Comparison of ENCODE assay signal across 8 mouse cellular contexts in genomic region chr2:167659177-167659846, GRCm38 (mm10). TPM values are rescaled to one million over a fixed set of nuclear protein-coding genes. Genes with fewer than 3 reads are reported as not detected.
DNase-seq lines count a peak whose midpoint lies in the region; ATAC-seq lines count a peak whose summit lies in the region.

No protein-coding gene starts in this region.

- H3K36me3 ChIP-seq in midbrain, embryonic 10.5 days, result peaks cover 17% of the 10 kb centered on the region
- H3K36me3 ChIP-seq in midbrain, embryonic 11.5 days (ENCODE audit: control insufficient read depth, insufficient read depth, low read length), result no peaks in the 10 kb centered on the region; the same call in 1 of the 2 replicates
- H3K36me3 ChIP-seq in liver, embryonic 12.5 days, result peaks cover 17% of the 10 kb centered on the region
- H3K36me3 ChIP-seq in stomach, embryonic 16.5 days (ENCODE audit: control insufficient read depth, insufficient read depth, low read length), result 0 out of 2 replicates have a peak, but pooled peaks cover 2% of the 10 kb centered on the region

- peaks cover 17% of the 10 kb centered on the region for H3K27me3 ChIP-seq in midbrain, embryonic 10.5 days (ENCODE audit: low read depth, poor library complexity, severe bottlenecking)
- H3K27me3 ChIP-seq in midbrain, embryonic 11.5 days (ENCODE audit: control insufficient read depth, insufficient read depth, low read length), result peaks cover 7% of the 10 kb centered on the region
- H3K27me3 ChIP-seq in liver, embryonic 12.5 days (replicated peaks), result peaks cover 8% of the 10 kb centered on the region
- H3K27me3 ChIP-seq in stomach, embryonic 16.5 days (ENCODE audit: control insufficient read depth, insufficient read depth, low read length), result no peaks in the 10 kb centered on the region

- H3K4me1 ChIP-seq in midbrain, embryonic 10.5 days, result peaks cover 41% of the 10 kb centered on the region
- H3K4me1 ChIP-seq in midbrain, embryonic 11.5 days (ENCODE audit: control insufficient read depth, insufficient read depth, low read length), result peaks cover 16% of the 10 kb centered on the region
- H3K4me1 ChIP-seq in liver, embryonic 12.5 days, result peaks cover 61% of the 10 kb centered on the region
- peaks cover 45% of the 10 kb centered on the region for H3K4me1 ChIP-seq in stomach, embryonic 16.5 days (ENCODE audit: control insufficient read depth, insufficient read depth, low read length)

- peak overlapping the region; percentile 85 for H3K4me3 ChIP-seq in midbrain, embryonic 10.5 days
- no peak overlapping the region for H3K4me3 ChIP-seq in midbrain, embryonic 11.5 days (ENCODE audit: low read depth, low read length)
- peak overlapping the region; percentile 83 for H3K4me3 ChIP-seq in liver, embryonic 12.5 days
- H3K4me3 ChIP-seq in stomach, embryonic 16.5 days (replicated peaks; ENCODE audit: low read length), result peak overlapping the region; percentile 87

- no peak overlapping the region for H3K27ac ChIP-seq in midbrain, embryonic 10.5 days (replicated peaks)
- H3K27ac ChIP-seq in midbrain, embryonic 11.5 days (ENCODE audit: low read depth, low read length), result no peak overlapping the region
- H3K27ac ChIP-seq in liver, embryonic 12.5 days, result peak overlapping the region; percentile 11; the same call in 1 of the 2 replicates
- H3K27ac ChIP-seq in stomach, embryonic 16.5 days (ENCODE audit: low read length), result peak overlapping the region; percentile 91

- WGBS in midbrain, embryonic 10.5 days, result 78% methylated on average over 10 of the region's 10 CpGs
- WGBS in midbrain, embryonic 11.5 days, result 84% methylated on average over 10 of the region's 10 CpGs
- 66% methylated on average over 10 of the region's 10 CpGs for WGBS in liver, embryonic 12.5 days (ENCODE audit: insufficient replicate concordance)
- 57% methylated on average over 10 of the region's 10 CpGs for WGBS in stomach, embryonic 16.5 days

- intact Hi-C loops in left cerebral cortex, postnatal 25 days (cut with DNase I), result no loop called here

- no peaks in the 10 kb centered on the region for H3K9me3 ChIP-seq in midbrain, embryonic 10.5 days (replicated peaks)
- H3K9me3 ChIP-seq in midbrain, embryonic 11.5 days (ENCODE audit: control insufficient read depth, low read length), result no peaks in the 10 kb centered on the region
- H3K9me3 ChIP-seq in liver, embryonic 12.5 days (replicated peaks), result no peaks in the 10 kb centered on the region
- H3K9me3 ChIP-seq in stomach, embryonic 16.5 days (replicated peaks; ENCODE audit: control insufficient read depth, low read length), result no peaks in the 10 kb centered on the region

- no peak for ATAC-seq in midbrain, embryonic 11.5 days (ENCODE audit: low FRiP score)
- ATAC-seq in liver, embryonic 12.5 days, result no peak
- ATAC-seq in stomach, embryonic 16.5 days (ENCODE audit: insufficient read depth, low FRiP score), result no peak

- no peak overlapping the region for H3K9ac ChIP-seq in midbrain, embryonic 11.5 days (ENCODE audit: low read length)
- H3K9ac ChIP-seq in liver, embryonic 12.5 days, result peak overlapping the region; percentile 24; the same call in 1 of the 2 replicates
- peak overlapping the region; percentile 91 for H3K9ac ChIP-seq in stomach, embryonic 16.5 days (ENCODE audit: low read length)

- DNase-seq in embryo, embryonic 10 days (ENCODE audit: low spot score), result peak; percentile 46
- no peak for DNase-seq in embryo, embryonic 10.5 days (ENCODE audit: low spot score)
- no peak for DNase-seq in midbrain, embryonic 10.5 days (ENCODE audit: low spot score)
- DNase-seq in midbrain, embryonic 11.5 days (ENCODE audit: low spot score, missing footprints), result no peak
- no peak for DNase-seq in retina, embryonic 14.5 days (ENCODE audit: low spot score)
- no peak for DNase-seq in left cerebral cortex, postnatal 25 days (ENCODE audit: low spot score in 2 of 2)

- H3K4me2 ChIP-seq in midbrain, embryonic 11.5 days, result no peak overlapping the region
- H3K4me2 ChIP-seq in liver, embryonic 12.5 days, result peak overlapping the region; percentile 88
- H3K4me2 ChIP-seq in stomach, embryonic 16.5 days (ENCODE audit: low read depth, low read length), result peak overlapping the region; percentile 84

RNA-seq across cellular contexts. Expression of gene Gm20431, which starts 2.0 kb away (rescaled TPM):
- 2.4 and 3.6 TPM in 2 replicates for polyA plus RNA-seq in midbrain, embryonic 10.5 days (2016; fragmentation: Nextera tagmentation; extraction: Ambion mirVana)
- polyA plus RNA-seq in midbrain, embryonic 11.5 days (2014; fragmentation: Nextera tagmentation; extraction: Ambion mirVana), result 5.8 and 5.9 TPM in 2 replicates
- 1.8 and 4.8 TPM in 2 replicates for polyA plus RNA-seq in liver, embryonic 12.5 days (2016; fragmentation: Nextera tagmentation; extraction: Ambion mirVana)
- 9.2 TPM in 1 of 2 replicates, not detected in the other for polyA plus RNA-seq in stomach, embryonic 16.5 days (2015; fragmentation: Nextera tagmentation; extraction: Ambion mirVana)
- 10 to 100 TPM; 43.9 to 47.8 TPM for total RNA-seq in left cerebral cortex, postnatal 25 days (2021)

RNA-seq across cellular contexts. Expression of gene Ube2v1, which starts 27.4 kb away (rescaled TPM):
- polyA plus RNA-seq in midbrain, embryonic 10.5 days (2016; fragmentation: Nextera tagmentation; extraction: Ambion mirVana), result 410 and 413 TPM in 2 replicates
- polyA plus RNA-seq in midbrain, embryonic 11.5 days (2014; fragmentation: Nextera tagmentation; extraction: Ambion mirVana), result 252 and 273 TPM in 2 replicates
- 256 and 259 TPM in 2 replicates for polyA plus RNA-seq in liver, embryonic 12.5 days (2016; fragmentation: Nextera tagmentation; extraction: Ambion mirVana)
- polyA plus RNA-seq in stomach, embryonic 16.5 days (2015; fragmentation: Nextera tagmentation; extraction: Ambion mirVana), result 267 and 298 TPM in 2 replicates
- total RNA-seq in left cerebral cortex, postnatal 25 days (2021), result 100 to 1,000 TPM; 254 to 264 TPM

RNA-seq across cellular contexts. Expression of gene Cebpb, which starts 29.4 kb away (rescaled TPM):
- polyA plus RNA-seq in midbrain, embryonic 10.5 days (2016; fragmentation: Nextera tagmentation; extraction: Ambion mirVana), result 0.30 and 0.48 TPM in 2 replicates
- polyA plus RNA-seq in midbrain, embryonic 11.5 days (2014; fragmentation: Nextera tagmentation; extraction: Ambion mirVana), result 2.3 and 2.5 TPM in 2 replicates
- 21.8 and 23.4 TPM in 2 replicates for polyA plus RNA-seq in liver, embryonic 12.5 days (2016; fragmentation: Nextera tagmentation; extraction: Ambion mirVana)
- 0.69 and 0.92 TPM in 2 replicates for polyA plus RNA-seq in stomach, embryonic 16.5 days (2015; fragmentation: Nextera tagmentation; extraction: Ambion mirVana)
- total RNA-seq in left cerebral cortex, postnatal 25 days (2021), result 10 to 100 TPM; 12.1 to 12.7 TPM

RNA-seq across cellular contexts. Expression of gene Tmem189, which starts 30.3 kb away (rescaled TPM):
- 35.7 and 35.8 TPM in 2 replicates for polyA plus RNA-seq in midbrain, embryonic 10.5 days (2016; fragmentation: Nextera tagmentation; extraction: Ambion mirVana)
- polyA plus RNA-seq in midbrain, embryonic 11.5 days (2014; fragmentation: Nextera tagmentation; extraction: Ambion mirVana), result 25.1 and 31.5 TPM in 2 replicates
- polyA plus RNA-seq in liver, embryonic 12.5 days (2016; fragmentation: Nextera tagmentation; extraction: Ambion mirVana), result 27.3 and 30.4 TPM in 2 replicates
- polyA plus RNA-seq in stomach, embryonic 16.5 days (2015; fragmentation: Nextera tagmentation; extraction: Ambion mirVana), result 35.7 and 36.8 TPM in 2 replicates
- total RNA-seq in left cerebral cortex, postnatal 25 days (2021), result 10 to 100 TPM; 49.7 to 54.0 TPM

Comparison
In these comparisons a context has a peak if more than half of its experiments do, and no peak if none do; other contexts are left out.
1. H3K27ac ChIP-seq: peak in liver, embryonic 12.5 days (single experiment) and stomach, embryonic 16.5 days (single experiment); none in midbrain, embryonic 10.5 days (single experiment) and midbrain, embryonic 11.5 days (single experiment).